Mouse (Mus musculus) liver, postnatal 0 days (tissue): Measurements from ENCODE around the gene Cyb5b. TPM values are rescaled to one million over a fixed set of nuclear protein-coding genes. Genes with fewer than 3 reads are reported as not detected.

ENCODE experiments used
- ATAC-seq: fragments of 200-750 bp; cut with Nextera tagmentation; 2 replicates; pipeline ENCODE4 v1.8.0; 2017; ENCODE audit warnings: mild to moderate bottlenecking, moderate library complexity
- DNase-seq: peaks from one replicate; pipeline ENCODE4 v3.0.0-alpha.2; 2016
- H3K27ac ChIP-seq: fragments of 300-500 bp; sonication (generic); 2 replicates; pipeline ENCODE4 v1.5.1; 2014; ENCODE audit warnings: antibody characterized with exemption, moderate library complexity, mild to moderate bottlenecking, low read depth
- H3K27me3 ChIP-seq: fragments of 300-500 bp; sonication (generic); 2 replicates; pipeline ENCODE4 v1.6.1; 2014; ENCODE audit warnings: low read length, control low read depth, mixed read lengths; ENCODE audit not compliant: insufficient read depth
- H3K36me3 ChIP-seq: fragments of 300-500 bp; sonication (generic); replicated peaks from 2 replicates; pipeline ENCODE4 v1.6.1; 2014; ENCODE audit warnings: mild to moderate bottlenecking, control low read depth, low read length, moderate library complexity, mixed read lengths; ENCODE audit not compliant: insufficient read depth
- H3K4me1 ChIP-seq: fragments of 300-500 bp; sonication (generic); 2 replicates; pipeline ENCODE4 v1.6.1; 2014; ENCODE audit warnings: antibody characterized with exemption, mild to moderate bottlenecking, control low read depth; ENCODE audit not compliant: insufficient read depth
- H3K4me2 ChIP-seq: fragments of 300-500 bp; sonication (generic); 2 replicates; pipeline ENCODE4 v1.6.1; 2014; ENCODE audit warnings: low read depth, mild to moderate bottlenecking, low read length, moderate library complexity, mixed read lengths
- H3K4me3 ChIP-seq: fragments of 300-500 bp; sonication (generic); 2 replicates; pipeline ENCODE4 v1.5.1; 2014; ENCODE audit warnings: low read depth, low read length
- H3K9ac ChIP-seq: fragments of 300-500 bp; sonication (generic); replicated peaks from 2 replicates; pipeline ENCODE4 v1.6.1; 2014; ENCODE audit warnings: mild to moderate bottlenecking, moderate library complexity
- H3K9me3 ChIP-seq: fragments of 300-500 bp; sonication (generic); 2 replicates; pipeline ENCODE4 v1.6.1; 2016; ENCODE audit warnings: mild to moderate bottlenecking, control low read depth, low read length, mixed read lengths
- CTCF ChIP-seq: sonication (generic); IDR thresholded peaks from 2 replicates; pipeline ENCODE4 v1.5.1; 2016; ENCODE audit warnings: antibody characterized with exemption, low read depth
- EP300 ChIP-seq: IDR thresholded peaks from 2 replicates; pipeline ENCODE4 v1.6.1; 2016; ENCODE audit warnings: antibody characterized with exemption, low read depth, mild to moderate bottlenecking
- WGBS: fragments of 180-500 bp; shearing (Covaris S2); extraction: QIAGEN DNeasy Blood & Tissue Kit; methylation state at CpG from one replicate; pipeline ENCODE4 v1.1.7; 2014; ENCODE audit not compliant: insufficient replicate concordance; 5-methylcytosine and 5-hydroxymethylcytosine counted together
- polyA plus RNA-seq: library from polyadenylated mRNA; unstranded; fragments of >200 nt; fragmentation: Nextera tagmentation; extraction: Ambion mirVana; gene quantifications from 2 replicates; pipeline ENCODE4 v1.2.1, GENCODE M21; 2015

Gene Cyb5b
- polyA plus RNA-seq, 1 experiment from 2014 or later: 23.6 TPM

GRCm38 (mm10) chr8:107158890-107159289, 8.4 kb downstream of the Cyb5b start:
- no peak for ATAC-seq
- no peak for DNase-seq
- Histone ChIP-seq H3K36me3 (peaks cover 20% of the 10 kb centered on the region), H3K4me3 (no peak overlapping the region), H3K4me2 (no peak overlapping the region), H3K27me3 (no peaks in the 10 kb centered on the region), H3K4me1 (peaks cover 9% of the 10 kb centered on the region; the same call in 1 of the 2 replicates), H3K9me3 (no peaks in the 10 kb centered on the region), H3K27ac (no peak overlapping the region), H3K9ac (no peak overlapping the region)
- no peak for TF ChIP-seq EP300
- no peak for TF ChIP-seq CTCF

- Histone ChIP-seq H3K27me3 (no peaks in the 10 kb centered on the region), H3K4me1 (no peaks in the 10 kb centered on the region), H3K9ac (no peak overlapping the region), H3K36me3 (peaks cover 14% of the 10 kb centered on the region; the same call in 1 of the 2 replicates), H3K4me3 (no peak overlapping the region), H3K27ac (peak overlapping the region; percentile 72), H3K4me2 (no peak overlapping the region), H3K9me3 (no peaks in the 10 kb centered on the region)
- ATAC-seq (peak; percentile 31; the same call in 1 of the 2 replicates), DNase-seq (no peak)
- TF ChIP-seq EP300: no peak
- TF ChIP-seq CTCF: no peak
- 65% methylated on average over 7 of the region's 7 CpGs for WGBS
These were observed 13.9 kb downstream of the Cyb5b start for GRCm38 (mm10) chr8:107164251-107164773.

- TF ChIP-seq EP300: no peak
- TF ChIP-seq CTCF: no peak
- 69% methylated on average over 9 of the region's 9 CpGs for WGBS
- no peak for DNase-seq
- no peak overlapping the region for H3K4me3 ChIP-seq
- H3K27me3 ChIP-seq: no peaks in the 10 kb centered on the region
- H3K36me3 ChIP-seq: peaks cover 25% of the 10 kb centered on the region
- ATAC-seq: no peak
- H3K9me3 ChIP-seq: no peaks in the 10 kb centered on the region
- no peaks in the 10 kb centered on the region for H3K4me1 ChIP-seq
- H3K27ac ChIP-seq: peak overlapping the region; percentile 35; the same call in 1 of the 2 replicates
- H3K4me2 ChIP-seq: no peak overlapping the region
- no peak overlapping the region for H3K9ac ChIP-seq
These were observed 15.3 kb downstream of the Cyb5b start for GRCm38 (mm10) chr8:107165745-107166144.

DNA sequence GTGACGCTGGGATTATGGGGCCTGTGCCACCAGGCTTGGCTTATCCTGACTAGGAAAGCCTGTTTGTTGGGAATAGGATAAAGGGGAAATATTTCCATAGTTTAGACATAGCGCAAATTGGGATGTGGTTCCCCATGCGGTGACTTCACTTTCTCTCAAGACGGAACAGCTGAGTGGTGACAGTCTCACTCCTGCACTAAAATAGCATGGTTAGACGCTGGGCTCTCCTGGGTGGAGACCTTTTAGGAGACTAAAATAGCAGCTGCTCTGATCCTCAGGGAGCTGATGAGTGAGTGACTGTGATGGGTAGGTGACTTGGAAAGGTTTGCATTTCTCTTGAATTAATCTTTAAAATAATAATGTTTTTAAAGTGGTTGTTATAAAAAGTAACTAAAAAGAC, 17.4 kb downstream of the Cyb5b start:
- DNase-seq (no peak), ATAC-seq (no peak)
- Histone ChIP-seq H3K9ac (no peak overlapping the region), H3K27ac (no peak overlapping the region), H3K4me1 (no peaks in the 10 kb centered on the region), H3K4me3 (no peak overlapping the region), H3K4me2 (no peak overlapping the region), H3K36me3 (peaks cover 38% of the 10 kb centered on the region), H3K9me3 (no peaks in the 10 kb centered on the region), H3K27me3 (no peaks in the 10 kb centered on the region)
- no peak for TF ChIP-seq CTCF
- TF ChIP-seq EP300: no peak
- WGBS: 81% methylated on average over 5 of the region's 5 CpGs

DNA sequence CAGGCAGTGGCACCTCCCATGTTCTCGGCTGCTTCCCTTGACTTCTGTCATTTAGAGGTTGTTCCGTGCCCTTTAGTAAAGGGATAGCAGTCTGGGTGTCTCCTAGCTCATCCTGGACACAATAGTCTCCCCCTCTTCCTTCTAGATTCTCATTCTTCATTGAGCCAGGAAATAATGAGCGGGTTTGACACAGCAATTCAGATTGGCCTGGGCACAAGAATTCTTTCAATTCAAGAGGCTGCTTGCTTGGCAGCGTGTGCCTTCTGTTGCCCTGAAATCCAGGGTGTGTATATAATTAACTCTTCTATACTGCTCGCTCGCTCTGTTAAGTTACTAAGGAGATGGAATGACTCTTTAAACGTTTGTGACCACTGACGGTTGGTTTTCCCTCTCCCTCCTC, 21.7 kb downstream of the Cyb5b start:
- H3K27me3 ChIP-seq: no peaks in the 10 kb centered on the region
- peaks cover 57% of the 10 kb centered on the region for H3K36me3 ChIP-seq
- DNase-seq: no peak
- no peaks in the 10 kb centered on the region for H3K4me1 ChIP-seq
- 82% methylated on average over 8 of the region's 8 CpGs for WGBS
- TF ChIP-seq CTCF (no peak), EP300 (no peak)
- ATAC-seq: no peak
- H3K4me2 ChIP-seq: no peak overlapping the region
- no peak overlapping the region for H3K9ac ChIP-seq
- H3K27ac ChIP-seq: no peak overlapping the region
- H3K9me3 ChIP-seq: no peaks in the 10 kb centered on the region
- H3K4me3 ChIP-seq: no peak overlapping the region

DNA sequence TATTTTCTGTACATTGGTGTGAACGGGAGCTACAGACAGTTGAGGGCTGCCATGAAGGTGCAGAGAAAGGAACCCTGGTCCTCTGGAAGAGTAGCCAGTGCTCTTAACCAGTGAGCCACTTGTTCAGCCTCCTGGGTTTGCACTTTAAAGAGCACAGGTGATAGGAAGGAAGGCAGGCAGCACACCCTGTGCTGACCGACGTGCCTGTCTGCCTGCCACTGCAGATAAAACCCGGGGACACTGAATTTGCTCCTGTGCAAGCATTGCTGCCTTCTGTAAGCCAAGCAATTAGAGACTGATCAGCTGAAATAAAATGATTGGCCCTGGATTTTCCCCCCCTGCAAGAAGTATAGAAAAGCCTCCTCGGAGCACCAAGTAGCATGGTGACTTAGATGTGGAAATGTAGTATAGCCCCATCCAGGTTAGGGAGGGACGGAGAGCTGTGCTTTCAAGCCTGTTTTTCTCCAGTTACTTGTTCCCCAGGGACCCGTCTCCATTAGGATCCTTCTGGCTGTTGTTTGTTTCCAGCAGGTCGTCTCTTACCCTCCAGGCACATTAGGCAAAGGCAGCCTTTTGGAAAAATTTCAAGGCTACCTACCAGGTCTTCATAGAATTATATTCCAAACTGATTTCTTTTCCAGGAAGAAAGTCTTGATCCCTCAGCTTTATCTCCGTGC, 22.7 kb downstream of the Cyb5b start:
- Histone ChIP-seq H3K9ac (no peak overlapping the region), H3K9me3 (peaks cover 3% of the 10 kb centered on the region; the same call in 1 of the 2 replicates), H3K27me3 (no peaks in the 10 kb centered on the region), H3K27ac (no peak overlapping the region), H3K36me3 (peaks cover 66% of the 10 kb centered on the region), H3K4me2 (no peak overlapping the region), H3K4me3 (no peak overlapping the region), H3K4me1 (no peaks in the 10 kb centered on the region)
- TF ChIP-seq CTCF: no peak
- no peak for TF ChIP-seq EP300
- 82% methylated on average over 9 of the region's 9 CpGs for WGBS
- no peak for ATAC-seq
- DNase-seq: no peak
